Mouse (Mus musculus) embryonic fibroblast, embryonic 13.5 days (primary cell): ENCODE data around the gene Rtp1. TPM values are rescaled to one million over a fixed set of nuclear protein-coding genes. Genes with fewer than 3 reads are reported as not detected.

Experiments used
- H3K27ac ChIP-seq: 2 replicates; pipeline ENCODE4 v1.5.1; 2012; ENCODE audit warnings: low read length, control low read depth, inconsistent platforms; ENCODE audit not compliant: insufficient read depth
- H3K4me1 ChIP-seq: 2 replicates; pipeline ENCODE4 v1.6.1; 2011; ENCODE audit warnings: low read length; ENCODE audit not compliant: control insufficient read depth, insufficient read depth
- H3K4me3 ChIP-seq: 2 replicates; pipeline ENCODE4 v1.5.1; 2011; ENCODE audit warnings: mild to moderate bottlenecking, control low read depth, low read length; ENCODE audit not compliant: insufficient read depth
- CTCF ChIP-seq: IDR thresholded peaks from 2 replicates; pipeline ENCODE4 v1.5.1; 2011; ENCODE audit warnings: mild to moderate bottlenecking, control low read depth, low read length, moderate library complexity, borderline replicate concordance; ENCODE audit not compliant: insufficient read depth
- POLR2A ChIP-seq: IDR thresholded peaks from 2 replicates; pipeline ENCODE4 v1.6.1; 2011; ENCODE audit warnings: low read depth, mild to moderate bottlenecking, control low read depth, low read length, moderate library complexity
- polyA plus RNA-seq: library from polyadenylated mRNA; stranded (reverse); fragments of >200 nt; gene quantifications from 2 replicates; pipeline ENCODE4 v1.2.4, GENCODE M21; 2011; ENCODE audit warnings: low read depth; ENCODE audit not compliant: missing spikeins, insufficient read length

Rtp1 gene
- polyA plus RNA-seq, 1 experiment, result not detected

DNA sequence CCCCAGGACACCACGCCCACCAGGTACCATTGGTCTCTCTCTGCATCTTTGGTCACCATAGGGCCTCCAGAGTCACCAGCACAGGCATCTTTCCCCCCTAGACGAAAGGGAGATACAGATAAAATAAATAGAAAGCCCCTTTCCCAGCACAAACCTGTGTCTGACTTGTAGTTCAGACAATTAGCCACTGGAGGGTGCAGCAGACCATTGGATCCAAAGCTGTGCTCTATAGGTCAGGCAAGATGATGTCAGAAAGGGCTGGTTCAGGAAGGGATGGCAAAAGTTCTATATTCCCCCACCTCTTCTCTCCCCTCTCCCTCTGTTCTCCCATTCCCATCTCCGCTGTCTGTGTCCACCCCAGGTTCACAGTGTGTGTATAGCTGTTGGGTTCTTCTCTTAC, 23.5 kb downstream of the Rtp1 start:
- Histone ChIP-seq H3K27ac (no peak overlapping the region), H3K4me3 (no peak overlapping the region), H3K4me1 (peaks cover 16% of the 10 kb centered on the region)
- TF ChIP-seq POLR2A (no peak), CTCF (no peak; the same call in 1 of the 2 replicates)

DNA sequence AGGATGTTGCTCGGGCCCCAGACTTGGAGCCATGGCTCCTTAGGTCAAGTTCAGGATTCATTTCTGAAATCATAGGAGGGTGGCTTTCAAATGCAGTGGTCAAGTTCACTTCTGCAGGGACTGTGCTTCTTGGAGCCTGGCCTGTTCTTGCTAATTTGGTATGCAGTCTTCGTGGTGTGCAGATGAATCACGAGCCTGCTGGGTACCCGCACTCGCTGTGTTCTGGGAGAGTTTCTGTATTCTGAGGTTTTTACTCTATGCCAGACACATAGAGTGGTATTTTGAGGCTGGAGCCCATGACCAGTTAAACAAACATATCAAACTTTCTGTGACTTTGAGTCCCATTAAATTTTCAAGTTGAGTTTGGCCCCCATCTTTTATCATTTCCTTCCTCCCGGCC, 25.4 kb downstream of the Rtp1 start:
- peak overlapping the region; percentile 97 for H3K27ac ChIP-seq
- TF ChIP-seq CTCF (no peak), POLR2A (no peak)
- H3K4me3 ChIP-seq, result no peak overlapping the region
- peaks cover 21% of the 10 kb centered on the region for H3K4me1 ChIP-seq

DNA sequence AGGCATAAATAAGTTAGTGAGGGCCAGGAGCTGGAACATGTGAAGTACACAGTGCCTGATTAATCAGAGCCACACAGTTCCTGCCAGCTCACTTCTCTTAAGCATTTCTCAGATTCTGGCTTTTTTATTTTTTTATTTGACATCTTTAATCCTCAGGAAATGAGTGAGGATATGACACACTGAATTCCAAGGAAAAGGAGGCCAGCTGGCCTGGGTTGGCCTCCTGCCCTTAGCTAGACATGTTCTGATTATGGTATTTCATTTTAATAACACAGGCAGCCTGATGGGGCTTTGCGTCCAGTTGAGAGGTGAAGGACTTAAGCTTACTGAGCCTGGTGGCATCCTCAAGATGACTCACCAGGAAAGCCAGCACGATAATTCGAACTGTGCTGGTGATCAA, 27.6 kb downstream of the Rtp1 start:
- no peak overlapping the region for H3K4me3 ChIP-seq
- H3K4me1 ChIP-seq, result peaks cover 21% of the 10 kb centered on the region; the same call in 1 of the 2 replicates
- TF ChIP-seq CTCF (no peak), POLR2A (no peak)
- H3K27ac ChIP-seq, result peak overlapping the region; percentile 92

DNA sequence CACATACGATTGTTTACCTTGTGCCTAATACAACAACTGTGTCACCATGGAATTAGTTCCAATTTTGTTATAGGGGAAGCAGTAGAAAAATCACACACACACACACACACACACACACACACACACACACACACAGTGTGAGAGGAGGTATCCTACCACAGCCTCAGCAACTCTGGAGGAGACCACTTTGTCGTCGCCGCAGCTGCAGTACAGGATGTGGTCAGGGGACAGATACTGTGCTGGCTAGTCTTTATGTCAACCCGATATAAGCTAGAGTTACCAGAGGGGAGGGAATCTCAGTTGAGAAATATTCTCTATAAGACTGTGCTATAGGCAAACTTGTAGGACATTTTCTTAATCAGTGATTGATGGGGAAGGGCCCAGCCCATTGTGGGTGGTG, 28.4 kb downstream of the Rtp1 start:
- H3K4me1 ChIP-seq, result peaks cover 21% of the 10 kb centered on the region; the same call in 1 of the 2 replicates
- H3K27ac ChIP-seq, result no peak overlapping the region
- no peak for TF ChIP-seq POLR2A
- no peak for TF ChIP-seq CTCF
- no peak overlapping the region for H3K4me3 ChIP-seq

DNA sequence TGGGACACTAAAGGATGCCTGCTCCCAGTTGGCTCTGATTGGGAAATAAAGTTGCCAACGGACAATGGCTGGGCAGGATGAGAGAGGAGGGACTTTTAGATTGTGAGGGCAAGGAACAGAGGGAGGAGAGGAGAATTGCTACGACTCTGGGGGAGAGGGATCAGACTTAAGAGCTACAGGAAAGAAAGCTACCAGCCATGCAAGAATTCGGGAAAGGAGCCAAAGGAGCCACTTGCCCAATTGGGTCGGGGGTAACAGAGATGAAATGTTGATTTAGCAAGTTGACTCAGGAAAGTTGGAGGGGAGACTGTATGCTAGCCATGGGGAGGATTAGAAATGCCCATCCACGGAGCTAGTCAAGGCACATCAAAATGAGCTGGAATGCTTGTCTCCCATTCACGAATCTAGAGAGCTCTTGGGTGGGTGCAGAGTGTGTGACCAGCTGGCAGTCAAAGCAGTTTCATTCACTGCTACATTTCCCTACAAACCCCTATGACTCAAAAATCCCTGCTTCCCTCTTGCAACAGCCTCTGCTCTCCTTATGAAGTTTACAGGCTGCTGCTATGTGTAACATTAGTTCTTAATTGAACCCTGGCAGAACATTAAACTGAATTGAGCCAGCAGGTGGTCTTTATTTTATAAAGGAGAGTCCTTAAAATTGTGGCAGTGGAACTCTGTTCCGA, 30.1 kb downstream of the Rtp1 start:
- no peak overlapping the region for H3K4me3 ChIP-seq
- 0 out of 2 replicates have a peak overlapping the region, but pooled peaks have one; percentile 30 for H3K27ac ChIP-seq
- H3K4me1 ChIP-seq, result peaks cover 21% of the 10 kb centered on the region; the same call in 1 of the 2 replicates
- TF ChIP-seq POLR2A (no peak), CTCF (no peak)

DNA sequence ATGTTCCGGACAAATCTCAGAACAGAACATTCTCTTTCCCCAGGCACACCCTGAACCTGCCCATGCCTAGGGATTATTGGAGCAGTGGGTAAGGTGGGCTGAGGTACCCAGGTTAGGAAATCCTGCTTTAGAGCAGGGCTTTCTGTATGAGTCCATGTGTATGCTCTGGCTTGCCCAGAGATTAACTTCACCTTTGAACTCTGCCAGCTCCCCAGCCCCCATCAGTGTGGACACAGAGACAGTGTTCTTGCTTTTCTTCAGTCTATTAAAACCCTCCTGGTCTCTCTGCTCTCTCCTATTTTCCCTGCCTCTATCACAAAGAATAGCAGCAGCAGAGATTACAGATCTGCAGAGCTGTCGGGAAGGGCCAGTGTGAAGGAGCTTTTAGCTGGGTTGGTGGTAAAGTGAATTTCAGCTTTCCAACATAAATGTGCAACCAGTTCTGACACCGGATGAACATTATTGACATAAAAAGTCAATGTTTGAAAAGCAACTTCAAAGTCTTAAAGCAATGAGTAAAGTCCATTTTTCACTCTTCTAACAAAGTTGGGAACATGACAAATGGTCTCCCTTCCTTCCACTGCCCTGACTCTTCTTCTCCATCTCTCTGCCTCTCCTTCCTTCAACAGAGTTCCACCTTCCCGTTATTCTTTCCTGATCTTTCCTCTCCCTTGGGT, 34.9 kb downstream of the Rtp1 start:
- no peak overlapping the region for H3K27ac ChIP-seq
- H3K4me1 ChIP-seq, result peaks cover 3% of the 10 kb centered on the region
- H3K4me3 ChIP-seq, result no peak overlapping the region
- TF ChIP-seq POLR2A (no peak), CTCF (no peak)

DNA sequence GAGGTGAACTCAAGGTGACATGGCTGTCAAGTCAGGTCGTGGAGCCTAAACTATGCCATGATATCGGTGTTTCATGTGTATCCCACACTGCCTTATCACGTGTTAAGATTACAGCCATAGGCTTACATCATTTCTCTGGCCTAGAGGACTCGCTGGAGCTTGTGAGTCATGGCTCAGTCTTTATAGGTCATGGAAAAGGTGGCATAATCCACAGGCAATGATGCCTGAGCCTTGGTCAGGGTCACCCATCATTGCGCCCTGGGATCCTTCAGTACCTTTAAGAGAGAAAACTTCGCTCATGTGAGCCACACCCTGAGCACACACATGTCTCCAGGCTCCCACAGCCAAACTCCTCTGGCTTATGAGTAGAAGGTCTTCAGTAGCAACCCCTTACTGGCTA, 42.6 kb downstream of the Rtp1 start:
- Histone ChIP-seq H3K4me1 (no peaks in the 10 kb centered on the region; the same call in 1 of the 2 replicates), H3K4me3 (no peak overlapping the region), H3K27ac (no peak overlapping the region)
- TF ChIP-seq CTCF (no peak), POLR2A (no peak)

DNA sequence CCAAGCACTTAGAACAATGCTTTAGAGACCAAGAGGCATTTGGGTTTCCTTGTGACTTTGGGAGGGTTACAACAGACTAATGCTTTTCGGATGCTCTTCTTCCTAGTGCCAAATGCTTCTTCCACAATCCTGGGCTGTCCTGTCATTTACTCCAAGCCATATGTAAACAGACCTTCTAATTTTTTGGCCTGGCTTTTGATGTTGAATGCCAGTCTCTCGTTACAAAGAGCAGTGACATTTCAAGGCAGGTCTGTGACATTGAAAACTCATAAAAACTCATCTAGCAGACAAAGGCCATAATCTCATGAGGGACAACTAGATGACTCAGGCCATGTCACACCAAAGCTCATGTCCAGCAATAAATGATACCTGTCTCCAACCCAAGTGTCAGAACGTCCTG, 43.1 kb downstream of the Rtp1 start:
- Histone ChIP-seq H3K4me1 (no peaks in the 10 kb centered on the region; the same call in 1 of the 2 replicates), H3K27ac (no peak overlapping the region), H3K4me3 (no peak overlapping the region)
- TF ChIP-seq CTCF (no peak), POLR2A (no peak)

DNA sequence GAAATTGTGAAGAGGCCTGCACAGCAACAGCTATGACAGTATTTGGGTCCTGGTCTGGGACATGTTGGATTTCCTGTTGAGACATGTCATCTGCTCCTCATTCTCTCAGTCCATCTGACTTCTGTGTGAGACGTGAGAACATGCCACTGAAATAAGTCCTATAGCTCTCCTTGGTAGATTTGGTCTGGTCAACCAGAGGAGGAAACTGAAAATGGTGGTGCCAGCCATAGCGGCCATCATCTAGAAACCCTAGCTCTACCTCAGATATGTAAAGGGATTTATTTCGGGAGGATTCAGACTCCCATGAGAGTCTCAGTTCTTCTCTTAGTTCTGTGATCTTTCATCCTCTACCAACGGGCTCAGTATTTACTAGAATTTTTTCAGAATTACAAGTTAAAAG, 46.7 kb downstream of the Rtp1 start:
- TF ChIP-seq CTCF (no peak), POLR2A (no peak)
- H3K4me3 ChIP-seq, result no peak overlapping the region
- H3K4me1 ChIP-seq, result no peaks in the 10 kb centered on the region
- H3K27ac ChIP-seq, result no peak overlapping the region

DNA sequence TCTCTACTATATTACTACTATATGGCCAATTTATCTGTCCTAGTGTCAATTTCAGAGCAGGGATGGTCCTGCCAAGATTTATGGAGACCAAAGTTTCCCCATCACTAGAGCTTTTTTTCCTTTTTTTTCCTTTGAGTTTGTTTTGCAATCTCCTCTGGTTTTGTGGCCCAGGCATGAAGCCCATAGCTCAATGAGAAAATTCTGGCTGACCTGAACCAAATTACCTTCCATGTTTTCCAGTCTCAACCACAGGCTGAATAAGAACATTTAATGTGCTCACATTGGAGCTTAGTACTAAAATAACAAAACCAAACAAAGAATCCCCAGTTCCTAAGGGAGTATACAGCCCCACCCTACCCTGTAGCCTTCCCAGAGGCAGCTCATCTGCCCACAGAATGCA, 47.7 kb downstream of the Rtp1 start:
- TF ChIP-seq POLR2A (no peak), CTCF (no peak)
- no peaks in the 10 kb centered on the region for H3K4me1 ChIP-seq
- no peak overlapping the region for H3K27ac ChIP-seq
- no peak overlapping the region for H3K4me3 ChIP-seq
